Mouse (Mus musculus) forebrain, embryonic 16.5 days (tissue): Measurements from ENCODE around the gene Snapc1. TPM values are rescaled to one million over a fixed set of nuclear protein-coding genes. Genes with fewer than 3 reads are reported as not detected.

Source experiments
- ATAC-seq: fragments of 200-750 bp; cut with Nextera tagmentation; 2 replicates; pipeline ENCODE4 v1.8.0; 2017; ENCODE audit warnings: mild to moderate bottlenecking, moderate library complexity
- H3K27ac ChIP-seq: fragments of 300-500 bp; sonication (generic); 2 replicates; pipeline ENCODE4 v1.5.1; 2014; ENCODE audit warnings: low read length, control low read depth
- H3K27me3 ChIP-seq: fragments of 300-500 bp; sonication (generic); replicated peaks from 2 replicates; pipeline ENCODE4 v1.6.1; 2014; ENCODE audit warnings: low read length; ENCODE audit not compliant: control insufficient read depth, insufficient read depth
- H3K36me3 ChIP-seq: fragments of 300-500 bp; sonication (generic); 2 replicates; pipeline ENCODE4 v1.6.1; 2014; ENCODE audit not compliant: control insufficient read depth, insufficient read depth
- H3K4me1 ChIP-seq: fragments of 300-500 bp; sonication (generic); replicated peaks from 2 replicates; pipeline ENCODE4 v1.6.1; 2014; ENCODE audit warnings: low read length; ENCODE audit not compliant: control insufficient read depth, insufficient read depth
- H3K4me2 ChIP-seq: fragments of 300-500 bp; sonication (generic); 2 replicates; pipeline ENCODE4 v1.6.1; 2014; ENCODE audit warnings: mild to moderate bottlenecking, low read length, control low read depth
- H3K4me3 ChIP-seq: fragments of 300-500 bp; sonication (generic); replicated peaks from 2 replicates; pipeline ENCODE4 v1.5.1; 2014; ENCODE audit warnings: mild to moderate bottlenecking, low read length, control low read depth
- H3K9ac ChIP-seq: fragments of 300-500 bp; sonication (generic); replicated peaks from 2 replicates; pipeline ENCODE4 v1.6.1; 2014; ENCODE audit warnings: low read depth, low read length, control low read depth
- H3K9me3 ChIP-seq: fragments of 300-500 bp; sonication (generic); 2 replicates; pipeline ENCODE4 v1.6.1; 2016; ENCODE audit warnings: low read length; ENCODE audit not compliant: control insufficient read depth
- WGBS: fragments of 180-500 bp; shearing (Covaris S2); extraction: QIAGEN DNeasy Blood & Tissue Kit; methylation state at CpG from one replicate; pipeline ENCODE4 v1.1.7; 2014; 5-methylcytosine and 5-hydroxymethylcytosine counted together
- polyA plus RNA-seq: library from polyadenylated mRNA; unstranded; fragments of >200 nt; fragmentation: Nextera tagmentation; extraction: Ambion mirVana; gene quantifications from 2 replicates; pipeline ENCODE4 v1.2.1, GENCODE M21; 2015

Snapc1 gene
- 42.4 and 43.9 TPM in 2 replicates for polyA plus RNA-seq

GRCm38 (mm10) chr12:73964291-73965281 lies at the start of gene Snapc1:
Gene Snapc1, plus strand, starts transcription at chr12:73964481.
- peak within 1 kb of the TSS; percentile 92 for H3K4me3 ChIP-seq
- H3K9me3 ChIP-seq: no peaks in the 10 kb centered on the region

GRCm38 (mm10) chr12:73918479-73918878 lies 45.8 kb upstream of the Snapc1 start:
- no peak for ATAC-seq
- no peaks in the 10 kb centered on the region for H3K36me3 ChIP-seq
- H3K9ac ChIP-seq: no peak overlapping the region
- 93% methylated on average over 5 of the region's 5 CpGs for WGBS
- H3K9me3 ChIP-seq: no peaks in the 10 kb centered on the region
- H3K27ac ChIP-seq: no peak overlapping the region
- no peak overlapping the region for H3K4me3 ChIP-seq
- H3K4me1 ChIP-seq: no peaks in the 10 kb centered on the region
- H3K4me2 ChIP-seq: no peak overlapping the region
- no peaks in the 10 kb centered on the region for H3K27me3 ChIP-seq

More at GRCm38 (mm10) chr12:73964291-73965281, at the start of gene Snapc1:
- 2% methylated on average over 60 of the region's 60 CpGs for WGBS
- H3K4me1 ChIP-seq: peaks cover 9% of the 10 kb centered on the region
- H3K36me3 ChIP-seq: peaks cover 15% of the 10 kb centered on the region
- ATAC-seq: peak; percentile 100
- H3K27ac ChIP-seq: peak within 1 kb of the TSS; percentile 85
- peak within 1 kb of the TSS; percentile 84 for H3K4me2 ChIP-seq
- H3K27me3 ChIP-seq: 0 out of 2 replicates have a peak, but pooled peaks cover 2% of the 10 kb centered on the region
- peak within 1 kb of the TSS; percentile 88 for H3K9ac ChIP-seq

GRCm38 (mm10) chr12:73930266-73930665 lies 34.0 kb upstream of the Snapc1 start:
- Histone ChIP-seq H3K9ac (no peak overlapping the region), H3K27ac (no peak overlapping the region), H3K27me3 (no peaks in the 10 kb centered on the region), H3K4me3 (no peak overlapping the region), H3K4me1 (no peaks in the 10 kb centered on the region), H3K9me3 (no peaks in the 10 kb centered on the region), H3K4me2 (no peak overlapping the region), H3K36me3 (peaks cover 26% of the 10 kb centered on the region)
- no peak for ATAC-seq
- 86% methylated on average over 3 of the region's 3 CpGs for WGBS

- no peak overlapping the region for H3K4me3 ChIP-seq
- peaks cover 28% of the 10 kb centered on the region for H3K36me3 ChIP-seq
- no peaks in the 10 kb centered on the region for H3K4me1 ChIP-seq
- H3K4me2 ChIP-seq: no peak overlapping the region
- ATAC-seq: no peak
- H3K9me3 ChIP-seq: no peaks in the 10 kb centered on the region
- no peak overlapping the region for H3K9ac ChIP-seq
- no peaks in the 10 kb centered on the region for H3K27me3 ChIP-seq
- 58% methylated on average over 5 of the region's 5 CpGs for WGBS
- no peak overlapping the region for H3K27ac ChIP-seq
Measured at GRCm38 (mm10) chr12:73931274-73931673, 33.0 kb upstream of the Snapc1 start.

GRCm38 (mm10) chr12:73934528-73934927 lies 29.8 kb upstream of the Snapc1 start:
- 80% methylated on average over 2 of the region's 2 CpGs for WGBS
- no peak for ATAC-seq
- Histone ChIP-seq H3K9ac (no peak overlapping the region), H3K27ac (no peak overlapping the region), H3K4me2 (no peak overlapping the region), H3K4me1 (no peaks in the 10 kb centered on the region), H3K36me3 (peaks cover 32% of the 10 kb centered on the region), H3K9me3 (no peaks in the 10 kb centered on the region), H3K27me3 (no peaks in the 10 kb centered on the region), H3K4me3 (no peak overlapping the region)

GRCm38 (mm10) chr12:73937353-73937752 lies 26.9 kb upstream of the Snapc1 start, which contains the start of gene Gm49321:
Gene Gm49321, plus strand, starts transcription at chr12:73937653.
- no peaks in the 10 kb centered on the region for H3K4me1 ChIP-seq
- H3K4me2 ChIP-seq: no peak within 1 kb of the TSS
- no peaks in the 10 kb centered on the region for H3K9me3 ChIP-seq
- no peak within 1 kb of the TSS for H3K9ac ChIP-seq
- H3K27ac ChIP-seq: no peak within 1 kb of the TSS
- no peaks in the 10 kb centered on the region for H3K27me3 ChIP-seq
- 86% methylated on average over 1 of the region's 1 CpGs for WGBS
- peaks cover 26% of the 10 kb centered on the region for H3K36me3 ChIP-seq
- ATAC-seq: no peak
- H3K4me3 ChIP-seq: no peak within 1 kb of the TSS

- no peaks in the 10 kb centered on the region for H3K4me1 ChIP-seq
- ATAC-seq: no peak
- H3K4me3 ChIP-seq: no peak overlapping the region
- H3K36me3 ChIP-seq: peaks cover 31% of the 10 kb centered on the region
- no peak overlapping the region for H3K9ac ChIP-seq
- H3K27ac ChIP-seq: no peak overlapping the region
- no peaks in the 10 kb centered on the region for H3K27me3 ChIP-seq
- H3K9me3 ChIP-seq: no peaks in the 10 kb centered on the region
- 92% methylated on average over 6 of the region's 6 CpGs for whole genome bisulfite sequencing
- H3K4me2 ChIP-seq: no peak overlapping the region
Measured at GRCm38 (mm10) chr12:73939542-73939941, 24.7 kb upstream of the Snapc1 start.

GRCm38 (mm10) chr12:73948415-73948814 lies 15.9 kb upstream of the Snapc1 start:
- no peak overlapping the region for H3K4me2 ChIP-seq
- no peak for ATAC-seq
- H3K9me3 ChIP-seq: no peaks in the 10 kb centered on the region

GRCm38 (mm10) chr12:73949318-73950058 lies 14.8 kb upstream of the Snapc1 start:
- H3K9ac ChIP-seq: peak overlapping the region; percentile 69
- no peak overlapping the region for H3K27ac ChIP-seq
- peaks cover 10% of the 10 kb centered on the region; the same call in 1 of the 2 replicates for H3K36me3 ChIP-seq
- 5% methylated on average over 46 of the region's 46 CpGs for WGBS
- H3K9me3 ChIP-seq: no peaks in the 10 kb centered on the region
- H3K4me1 ChIP-seq: peaks cover 14% of the 10 kb centered on the region
- H3K27me3 ChIP-seq: no peaks in the 10 kb centered on the region
- H3K4me2 ChIP-seq: peak overlapping the region; percentile 83
- ATAC-seq: peak; percentile 86
- peak overlapping the region; percentile 49 for H3K4me3 ChIP-seq

More at GRCm38 (mm10) chr12:73948415-73948814, 15.9 kb upstream of the Snapc1 start:
- no peak overlapping the region for H3K9ac ChIP-seq
- no peak overlapping the region for H3K4me3 ChIP-seq
- H3K27me3 ChIP-seq: no peaks in the 10 kb centered on the region
- WGBS: 87% methylated on average over 4 of the region's 4 CpGs
- H3K4me1 ChIP-seq: peaks cover 12% of the 10 kb centered on the region
- peaks cover 16% of the 10 kb centered on the region for H3K36me3 ChIP-seq
- H3K27ac ChIP-seq: no peak overlapping the region
